Mouse (Mus musculus): ENCODE measurements around the gene Pitpnb. TPM values are rescaled to one million over a fixed set of nuclear protein-coding genes. Genes with fewer than 3 reads are reported as not detected.

The Pitpnb gene
- polyA plus RNA-seq, 1 experiment: 54.1 TPM

- no peaks in the 10 kb centered on the region for H3K79me3 ChIP-seq (ENCODE audit: low read depth)
- no peak overlapping the region for H3ac ChIP-seq (ENCODE audit: control insufficient read depth, insufficient read length, low read depth)
- no peaks in the 10 kb centered on the region for H3K79me2 ChIP-seq (ENCODE audit: control insufficient read depth, insufficient read depth)
- no peak for TF ChIP-seq FOSL1 (IDR thresholded peaks at IDR 0.05; ENCODE audit: insufficient read depth, low read length, poor library complexity, severe bottlenecking)
- no peak for TF ChIP-seq CEBPB (IDR thresholded peaks at IDR 0.05; ENCODE audit: low read depth)
- no peak for TF ChIP-seq MAX (IDR thresholded peaks at IDR 0.05)
- H3K4me3 ChIP-seq (ENCODE audit: insufficient read depth, poor library complexity, severe bottlenecking): no peak overlapping the region
- H3K36me3 ChIP-seq (ENCODE audit: control insufficient read depth, insufficient read depth): no peaks in the 10 kb centered on the region
- H3K27me3 ChIP-seq (ENCODE audit: control insufficient read depth, insufficient read depth, insufficient read length): peaks cover 72% of the 10 kb centered on the region
Observed at GRCm38 (mm10) chr5:111417378-111418131, 87.0 kb downstream of the Pitpnb start.

GRCm38 (mm10) chr5:111418202-111419120 lies 87.9 kb downstream of the Pitpnb start:
- Histone ChIP-seq H3K36me3 (ENCODE audit: control insufficient read depth, insufficient read depth) (no peaks in the 10 kb centered on the region), H3ac (ENCODE audit: control insufficient read depth, insufficient read length, low read depth) (no peak overlapping the region), H3K79me2 (ENCODE audit: control insufficient read depth, insufficient read depth) (no peaks in the 10 kb centered on the region), H3K4me3 (ENCODE audit: insufficient read depth, poor library complexity, severe bottlenecking) (no peak overlapping the region), H3K27me3 (ENCODE audit: control insufficient read depth, insufficient read depth, insufficient read length) (peaks cover 69% of the 10 kb centered on the region), H3K79me3 (ENCODE audit: low read depth) (no peaks in the 10 kb centered on the region)
- TF ChIP-seq USF1 (IDR thresholded peaks at IDR 0.05; ENCODE audit: low read depth) (no peak), FOSL1 (IDR thresholded peaks at IDR 0.05; ENCODE audit: insufficient read depth, low read length, poor library complexity, severe bottlenecking) (no peak), CTCF (IDR thresholded peaks at IDR 0.05; ENCODE audit: control insufficient read depth, insufficient read depth, insufficient read length) (no peak), MAX (IDR thresholded peaks at IDR 0.05) (no peak), CEBPB (IDR thresholded peaks at IDR 0.05; ENCODE audit: low read depth) (no peak), MYOD1 (IDR thresholded peaks at IDR 0.05; ENCODE audit: control insufficient read depth, insufficient read length, low read depth) (no peak), MYOG (IDR thresholded peaks at IDR 0.05; ENCODE audit: control insufficient read depth, extremely low read depth, insufficient read length) (no peak)

- no peak overlapping the region for H3K4me3 ChIP-seq (ENCODE audit: insufficient read depth, poor library complexity, severe bottlenecking)
- no peak for TF ChIP-seq MYOG (IDR thresholded peaks at IDR 0.05; ENCODE audit: control insufficient read depth, extremely low read depth, insufficient read length)
- TF ChIP-seq MAX (IDR thresholded peaks at IDR 0.05): no peak
- no peak for TF ChIP-seq CEBPB (IDR thresholded peaks at IDR 0.05; ENCODE audit: low read depth)
- no peak for TF ChIP-seq CTCF (IDR thresholded peaks at IDR 0.05; ENCODE audit: control insufficient read depth, insufficient read depth, insufficient read length)
- TF ChIP-seq FOSL1 (IDR thresholded peaks at IDR 0.05; ENCODE audit: insufficient read depth, low read length, poor library complexity, severe bottlenecking): no peak
- TF ChIP-seq MYOD1 (IDR thresholded peaks at IDR 0.05; ENCODE audit: control insufficient read depth, insufficient read length, low read depth): no peak
- no peak for TF ChIP-seq USF1 (IDR thresholded peaks at IDR 0.05; ENCODE audit: low read depth)
- no peak overlapping the region for H3ac ChIP-seq (ENCODE audit: control insufficient read depth, insufficient read length, low read depth)
- no peaks in the 10 kb centered on the region for H3K79me3 ChIP-seq (ENCODE audit: low read depth)
- no peaks in the 10 kb centered on the region for H3K36me3 ChIP-seq (ENCODE audit: control insufficient read depth, insufficient read depth)
- peaks cover 70% of the 10 kb centered on the region for H3K27me3 ChIP-seq (ENCODE audit: control insufficient read depth, insufficient read depth, insufficient read length)
- no peaks in the 10 kb centered on the region for H3K79me2 ChIP-seq (ENCODE audit: control insufficient read depth, insufficient read depth)
Observed at GRCm38 (mm10) chr5:111419121-111419881, 88.7 kb downstream of the Pitpnb start.

- Histone ChIP-seq H3K27me3 (ENCODE audit: control insufficient read depth, insufficient read depth, insufficient read length) (peaks cover 75% of the 10 kb centered on the region), H3K79me2 (ENCODE audit: control insufficient read depth, insufficient read depth) (no peaks in the 10 kb centered on the region), H3K4me3 (ENCODE audit: insufficient read depth, poor library complexity, severe bottlenecking) (no peak overlapping the region), H3K36me3 (ENCODE audit: control insufficient read depth, insufficient read depth) (no peaks in the 10 kb centered on the region), H3K79me3 (ENCODE audit: low read depth) (no peaks in the 10 kb centered on the region), H3ac (ENCODE audit: control insufficient read depth, insufficient read length, low read depth) (no peak overlapping the region)
- TF ChIP-seq USF1 (IDR thresholded peaks at IDR 0.05; ENCODE audit: low read depth): no peak
- TF ChIP-seq MAX (IDR thresholded peaks at IDR 0.05): no peak
- no peak for TF ChIP-seq MYOD1 (IDR thresholded peaks at IDR 0.05; ENCODE audit: control insufficient read depth, insufficient read length, low read depth)
- TF ChIP-seq CTCF (IDR thresholded peaks at IDR 0.05; ENCODE audit: control insufficient read depth, insufficient read depth, insufficient read length): no peak
- TF ChIP-seq MYOG (IDR thresholded peaks at IDR 0.05; ENCODE audit: control insufficient read depth, extremely low read depth, insufficient read length): no peak
- no peak for TF ChIP-seq FOSL1 (IDR thresholded peaks at IDR 0.05; ENCODE audit: insufficient read depth, low read length, poor library complexity, severe bottlenecking)
- TF ChIP-seq CEBPB (IDR thresholded peaks at IDR 0.05; ENCODE audit: low read depth): no peak
Observed at GRCm38 (mm10) chr5:111420011-111420691, 89.6 kb downstream of the Pitpnb start.

- TF ChIP-seq FOSL1 (IDR thresholded peaks at IDR 0.05; ENCODE audit: insufficient read depth, low read length, poor library complexity, severe bottlenecking) (no peak), MYOD1 (IDR thresholded peaks at IDR 0.05; ENCODE audit: control insufficient read depth, insufficient read length, low read depth) (no peak), MAX (IDR thresholded peaks at IDR 0.05) (no peak), MYOG (IDR thresholded peaks at IDR 0.05; ENCODE audit: control insufficient read depth, extremely low read depth, insufficient read length) (no peak), CEBPB (IDR thresholded peaks at IDR 0.05; ENCODE audit: low read depth) (no peak), USF1 (IDR thresholded peaks at IDR 0.05; ENCODE audit: low read depth) (no peak), CTCF (IDR thresholded peaks at IDR 0.05; ENCODE audit: control insufficient read depth, insufficient read depth, insufficient read length) (no peak)
- H3K36me3 ChIP-seq (ENCODE audit: control insufficient read depth, insufficient read depth): no peaks in the 10 kb centered on the region
Observed at GRCm38 (mm10) chr5:111420896-111421295, 90.3 kb downstream of the Pitpnb start.

More at GRCm38 (mm10) chr5:111420896-111421295, 90.3 kb downstream of the Pitpnb start:
- no peaks in the 10 kb centered on the region for H3K79me2 ChIP-seq (ENCODE audit: control insufficient read depth, insufficient read depth)
- no peaks in the 10 kb centered on the region for H3K79me3 ChIP-seq (ENCODE audit: low read depth)
- H3K4me3 ChIP-seq (ENCODE audit: insufficient read depth, poor library complexity, severe bottlenecking): no peak overlapping the region
- no peak overlapping the region for H3ac ChIP-seq (ENCODE audit: control insufficient read depth, insufficient read length, low read depth)
- H3K27me3 ChIP-seq (ENCODE audit: control insufficient read depth, insufficient read depth, insufficient read length): peaks cover 78% of the 10 kb centered on the region
